Mouse (Mus musculus): ENCODE data around the gene Zbtb16. TPM values are rescaled to one million over a fixed set of nuclear protein-coding genes. Genes with fewer than 3 reads are reported as not detected.

The Zbtb16 gene
- polyA plus RNA-seq, 1 experiment from 2014 or later = 13.3 TPM

- Histone ChIP-seq H3K9me3 (ENCODE audit: control insufficient read depth, low read length) (no peaks in the 10 kb centered on the region), H3K9ac (ENCODE audit: low read length) (no peak overlapping the region), H3K4me2 (ENCODE audit: low read depth, low read length) (no peak overlapping the region), H3K27me3 (ENCODE audit: control insufficient read depth, insufficient read depth, low read depth, low read length) (no peaks in the 10 kb centered on the region), H3K4me3 (ENCODE audit: low read length) (no peak overlapping the region), H3K4me1 (replicated peaks; ENCODE audit: control insufficient read depth, insufficient read depth, low read length) (peaks cover 11% of the 10 kb centered on the region), H3K27ac (ENCODE audit: low read length) (no peak overlapping the region), H3K36me3 (ENCODE audit: control insufficient read depth, insufficient read depth, low read length) (no peaks in the 10 kb centered on the region)
- 60% methylated on average over 6 of the region's 6 CpGs for WGBS
- ATAC-seq (ENCODE audit: low read depth) = no peak
These were observed 146.9 kb downstream of the Zbtb16 start for GRCm38 (mm10) chr9:48688859-48689717.

GRCm38 (mm10) chr9:48687891-48688290, 148.1 kb downstream of the Zbtb16 start:
- H3K4me1 ChIP-seq (replicated peaks; ENCODE audit: control insufficient read depth, insufficient read depth, low read length) = 0 out of 2 replicates have a peak, but pooled peaks cover 4% of the 10 kb centered on the region
- H3K27ac ChIP-seq (ENCODE audit: low read length) = no peak overlapping the region
- H3K9ac ChIP-seq (ENCODE audit: low read length) = no peak overlapping the region
- H3K9me3 ChIP-seq (ENCODE audit: control insufficient read depth, low read length) = no peaks in the 10 kb centered on the region
- no peak overlapping the region for H3K4me3 ChIP-seq (ENCODE audit: low read length)
- H3K4me2 ChIP-seq (ENCODE audit: low read depth, low read length) = no peak overlapping the region
- ATAC-seq (ENCODE audit: low read depth) = no peak
- 68% methylated on average over 7 of the region's 7 CpGs for WGBS
- H3K36me3 ChIP-seq (ENCODE audit: control insufficient read depth, insufficient read depth, low read length) = no peaks in the 10 kb centered on the region
- no peaks in the 10 kb centered on the region for H3K27me3 ChIP-seq (ENCODE audit: control insufficient read depth, insufficient read depth, low read depth, low read length)

GRCm38 (mm10) chr9:48685721-48686120, 150.3 kb downstream of the Zbtb16 start:
- H3K9me3 ChIP-seq (ENCODE audit: control insufficient read depth, low read length) = no peaks in the 10 kb centered on the region
- H3K4me3 ChIP-seq (ENCODE audit: low read length) = no peak overlapping the region
- H3K36me3 ChIP-seq (ENCODE audit: control insufficient read depth, insufficient read depth, low read length) = no peaks in the 10 kb centered on the region
- 80% methylated on average over 7 of the region's 7 CpGs for WGBS
- H3K27me3 ChIP-seq (ENCODE audit: control insufficient read depth, insufficient read depth, low read depth, low read length) = no peaks in the 10 kb centered on the region
- 0 out of 2 replicates have a peak, but pooled peaks cover 4% of the 10 kb centered on the region for H3K4me1 ChIP-seq (replicated peaks; ENCODE audit: control insufficient read depth, insufficient read depth, low read length)
- H3K27ac ChIP-seq (ENCODE audit: low read length) = no peak overlapping the region
- H3K4me2 ChIP-seq (ENCODE audit: low read depth, low read length) = no peak overlapping the region
- no peak for ATAC-seq (ENCODE audit: low read depth)
- H3K9ac ChIP-seq (ENCODE audit: low read length) = no peak overlapping the region

- no peak overlapping the region for H3K4me3 ChIP-seq (ENCODE audit: low read length)
- no peak overlapping the region for H3K27ac ChIP-seq (ENCODE audit: low read length)
- no peak for ATAC-seq (ENCODE audit: low read depth)
- H3K27me3 ChIP-seq (ENCODE audit: control insufficient read depth, insufficient read depth, low read depth, low read length) = no peaks in the 10 kb centered on the region
- no peak overlapping the region for H3K4me2 ChIP-seq (ENCODE audit: low read depth, low read length)
- no peak overlapping the region for H3K9ac ChIP-seq (ENCODE audit: low read length)
- 78% methylated on average over 5 of the region's 5 CpGs for WGBS
- no peaks in the 10 kb centered on the region for H3K9me3 ChIP-seq (ENCODE audit: control insufficient read depth, low read length)
- H3K4me1 ChIP-seq (replicated peaks; ENCODE audit: control insufficient read depth, insufficient read depth, low read length) = peaks cover 8% of the 10 kb centered on the region
- H3K36me3 ChIP-seq (ENCODE audit: control insufficient read depth, insufficient read depth, low read length) = no peaks in the 10 kb centered on the region
These were observed 151.9 kb downstream of the Zbtb16 start for GRCm38 (mm10) chr9:48684144-48684543.

- H3K4me2 ChIP-seq (ENCODE audit: low read depth, low read length) = no peak overlapping the region
- no peaks in the 10 kb centered on the region for H3K36me3 ChIP-seq (ENCODE audit: control insufficient read depth, insufficient read depth, low read length)
- ATAC-seq (ENCODE audit: low read depth) = no peak
- no peak overlapping the region for H3K4me3 ChIP-seq (ENCODE audit: low read length)
- no peaks in the 10 kb centered on the region for H3K9me3 ChIP-seq (ENCODE audit: control insufficient read depth, low read length)
- H3K9ac ChIP-seq (ENCODE audit: low read length) = no peak overlapping the region
- WGBS = 90% methylated on average over 8 of the region's 8 CpGs
- peaks cover 10% of the 10 kb centered on the region for H3K4me1 ChIP-seq (replicated peaks; ENCODE audit: control insufficient read depth, insufficient read depth, low read length)
- H3K27ac ChIP-seq (ENCODE audit: low read length) = no peak overlapping the region
- H3K27me3 ChIP-seq (ENCODE audit: control insufficient read depth, insufficient read depth, low read depth, low read length) = no peaks in the 10 kb centered on the region
These were observed 154.8 kb downstream of the Zbtb16 start for GRCm38 (mm10) chr9:48681193-48681592.

GRCm38 (mm10) chr9:48678426-48679358, 157.3 kb downstream of the Zbtb16 start:
- Histone ChIP-seq H3K9me3 (ENCODE audit: control insufficient read depth, low read length) (no peaks in the 10 kb centered on the region), H3K4me2 (ENCODE audit: low read depth, low read length) (no peak overlapping the region), H3K9ac (ENCODE audit: low read length) (no peak overlapping the region), H3K36me3 (ENCODE audit: control insufficient read depth, insufficient read depth, low read length) (no peaks in the 10 kb centered on the region), H3K27ac (ENCODE audit: low read length) (peak overlapping the region; percentile 52), H3K4me1 (replicated peaks; ENCODE audit: control insufficient read depth, insufficient read depth, low read length) (peaks cover 27% of the 10 kb centered on the region), H3K4me3 (ENCODE audit: low read length) (no peak overlapping the region), H3K27me3 (ENCODE audit: control insufficient read depth, insufficient read depth, low read depth, low read length) (no peaks in the 10 kb centered on the region)
- WGBS = 36% methylated on average over 19 of the region's 19 CpGs
- peak; percentile 86 for ATAC-seq (ENCODE audit: low read depth)

- ATAC-seq (ENCODE audit: low read depth) = no peak
- 22% methylated on average over 11 of the region's 11 CpGs for WGBS
- no peak overlapping the region for H3K27ac ChIP-seq (ENCODE audit: low read length)
- H3K4me3 ChIP-seq (ENCODE audit: low read length) = no peak overlapping the region
- H3K9ac ChIP-seq (ENCODE audit: low read length) = no peak overlapping the region
- H3K4me2 ChIP-seq (ENCODE audit: low read depth, low read length) = no peak overlapping the region
- no peaks in the 10 kb centered on the region for H3K36me3 ChIP-seq (ENCODE audit: control insufficient read depth, insufficient read depth, low read length)
- H3K4me1 ChIP-seq (replicated peaks; ENCODE audit: control insufficient read depth, insufficient read depth, low read length) = peaks cover 30% of the 10 kb centered on the region
- H3K27me3 ChIP-seq (ENCODE audit: control insufficient read depth, insufficient read depth, low read depth, low read length) = no peaks in the 10 kb centered on the region
- no peaks in the 10 kb centered on the region for H3K9me3 ChIP-seq (ENCODE audit: control insufficient read depth, low read length)
These were observed 160.8 kb downstream of the Zbtb16 start for GRCm38 (mm10) chr9:48675151-48675790.

GRCm38 (mm10) chr9:48674359-48675015, 161.5 kb downstream of the Zbtb16 start:
- H3K27ac ChIP-seq (ENCODE audit: low read length) = no peak overlapping the region
- no peak overlapping the region for H3K4me2 ChIP-seq (ENCODE audit: low read depth, low read length)
- no peak overlapping the region for H3K9ac ChIP-seq (ENCODE audit: low read length)
- H3K4me3 ChIP-seq (ENCODE audit: low read length) = no peak overlapping the region
- peak; percentile 48 for ATAC-seq (ENCODE audit: low read depth)
- no peaks in the 10 kb centered on the region for H3K27me3 ChIP-seq (ENCODE audit: control insufficient read depth, insufficient read depth, low read depth, low read length)
- WGBS = 19% methylated on average over 11 of the region's 11 CpGs
- peaks cover 34% of the 10 kb centered on the region for H3K4me1 ChIP-seq (replicated peaks; ENCODE audit: control insufficient read depth, insufficient read depth, low read length)
- H3K9me3 ChIP-seq (ENCODE audit: control insufficient read depth, low read length) = no peaks in the 10 kb centered on the region
- no peaks in the 10 kb centered on the region for H3K36me3 ChIP-seq (ENCODE audit: control insufficient read depth, insufficient read depth, low read length)
